Mouse (Mus musculus): ENCODE measurements around the gene Naa35.

- TF ChIP-seq CTCF (IDR thresholded peaks at IDR 0.05; ENCODE audit: low read depth) (no peak), EP300 (IDR thresholded peaks at IDR 0.05; ENCODE audit: low read depth) (no peak)
Observed at GRCm38 (mm10) chr13:59640178-59640440, 55.0 kb downstream of the Naa35 start.
